Mouse (Mus musculus) CH12.LX (cell line): ENCODE results near the gene Il4i1. TPM values are rescaled to one million over a fixed set of nuclear protein-coding genes. Genes with fewer than 3 reads are reported as not detected.

Source experiments
- DNase-seq: peaks from one replicate; pipeline ENCODE4 v3.0.0-alpha.2; 2013; ENCODE audit errors: extremely low read depth
- H3K27ac ChIP-seq: 2 replicates; pipeline ENCODE4 v1.5.1; 2012; ENCODE audit warnings: low read depth, mild to moderate bottlenecking, control low read depth, moderate library complexity; ENCODE audit not compliant: insufficient read depth
- H3K27me3 ChIP-seq: replicated peaks from 2 replicates; pipeline ENCODE3; 2012; ENCODE audit warnings: inconsistent platforms
- H3K36me3 ChIP-seq, 2 experiments: replicated peaks in 1 of 2; 2 replicates each; pipeline versions ENCODE3 to v1.6.1; 2012; ENCODE audit warnings: inconsistent platforms in 1 of 2, low read length in 1 of 2, mild to moderate bottlenecking in 1 of 2, mixed read lengths in 1 of 2, moderate library complexity in 1 of 2; ENCODE audit not compliant: control insufficient read depth in 1 of 2, insufficient read depth in 1 of 2
- H3K4me1 ChIP-seq, 2 experiments: 2 replicates each; pipeline ENCODE4 v1.6.1; 2012; ENCODE audit warnings: inconsistent platforms in 1 of 2, moderate library complexity in 1 of 2; ENCODE audit not compliant: insufficient read depth in 2 of 2, control insufficient read depth in 1 of 2
- H3K4me2 ChIP-seq: 2 replicates; pipeline ENCODE4 v1.6.1; 2012; ENCODE audit warnings: low read depth, mild to moderate bottlenecking, control low read depth; ENCODE audit not compliant: poor library complexity, insufficient read depth, severe bottlenecking
- H3K4me3 ChIP-seq, 3 experiments: fragments of 150-350 bp in 1 of 3; sonication (generic) in 1 of 3; replicated peaks in 1 of 3; 2 replicates each; pipeline versions ENCODE3 to v1.5.1; 2011 to 2012; ENCODE audit warnings: low read depth in 2 of 3, low read length in 2 of 3, mild to moderate bottlenecking in 2 of 3, moderate library complexity in 2 of 3, control low read depth in 1 of 3, improper control_type of control experiment in 1 of 3, inconsistent platforms in 1 of 3, mixed read lengths in 1 of 3; ENCODE audit not compliant: poor library complexity in 1 of 3
- H3K79me2 ChIP-seq: replicated peaks from 2 replicates; pipeline ENCODE4 v1.6.1; 2012; ENCODE audit warnings: mild to moderate bottlenecking, moderate library complexity; ENCODE audit not compliant: control insufficient read depth, poor library complexity, insufficient read depth, severe bottlenecking; ENCODE audit errors: extremely low read depth
- H3K9ac ChIP-seq: 2 replicates; pipeline ENCODE4 v1.6.1; 2012; ENCODE audit warnings: low read depth, mild to moderate bottlenecking, control low read depth, moderate library complexity; ENCODE audit not compliant: insufficient read depth
- H3K9me3 ChIP-seq: replicated peaks from 2 replicates; pipeline ENCODE3; 2012; ENCODE audit warnings: low read length, inconsistent platforms, mixed read lengths
- EP300 ChIP-seq: IDR thresholded peaks from 2 replicates; pipeline ENCODE4 v1.6.1; 2011; ENCODE audit warnings: low read length, improper control_type of control experiment
- GABPA ChIP-seq: IDR thresholded peaks from 2 replicates; pipeline ENCODE4 v1.6.1; 2012; ENCODE audit warnings: low read depth, low read length, improper control_type of control experiment, inconsistent platforms; ENCODE audit not compliant: insufficient replicate concordance
- HCFC1 ChIP-seq: IDR thresholded peaks from 2 replicates; pipeline ENCODE4 v1.6.1; 2012; ENCODE audit warnings: low read depth, mild to moderate bottlenecking, inconsistent platforms, low read length, improper control_type of control experiment
- IRF4 ChIP-seq: IDR thresholded peaks from 2 replicates; pipeline ENCODE4 v1.6.1; 2014; ENCODE audit warnings: low read depth, mild to moderate bottlenecking, inconsistent platforms, low read length, improper control_type of control experiment
- MAFK ChIP-seq: IDR thresholded peaks from 2 replicates; pipeline ENCODE4 v1.6.1; 2011; ENCODE audit warnings: low read length, improper control_type of control experiment; ENCODE audit not compliant: insufficient replicate concordance
- MAZ ChIP-seq: IDR thresholded peaks from 2 replicates; pipeline ENCODE4 v1.6.1; 2012; ENCODE audit warnings: low read depth, mild to moderate bottlenecking, inconsistent platforms, low read length, improper control_type of control experiment, moderate library complexity
- MEF2A ChIP-seq: IDR thresholded peaks from 2 replicates; pipeline ENCODE4 v1.6.1; 2014; ENCODE audit warnings: low read depth, mild to moderate bottlenecking, inconsistent platforms, low read length, improper control_type of control experiment, borderline replicate concordance
- MXI1 ChIP-seq: IDR thresholded peaks from 2 replicates; pipeline ENCODE4 v1.6.1; 2011; ENCODE audit warnings: mild to moderate bottlenecking, low read depth, low read length, improper control_type of control experiment
- NELFE ChIP-seq: IDR thresholded peaks from 2 replicates; pipeline ENCODE4 v1.6.1; 2011; ENCODE audit warnings: low read depth, low read length, improper control_type of control experiment
- NRF1 ChIP-seq: IDR thresholded peaks from 2 replicates; pipeline ENCODE4 v1.6.1; 2014; ENCODE audit warnings: low read depth, mild to moderate bottlenecking, inconsistent platforms, low read length, improper control_type of control experiment, moderate library complexity
- PAX5 ChIP-seq: IDR thresholded peaks from 2 replicates; pipeline ENCODE4 v1.6.1; 2012; ENCODE audit warnings: low read length, inconsistent platforms, mixed read lengths
- RAD21 ChIP-seq: IDR thresholded peaks from 2 replicates; pipeline ENCODE4 v1.6.1; 2011; ENCODE audit warnings: low read depth, mild to moderate bottlenecking, low read length, improper control_type of control experiment, moderate library complexity
- RCOR1 ChIP-seq: conservative IDR thresholded peaks from 2 replicates; pipeline ENCODE4 v1.6.1; 2012; ENCODE audit warnings: low read depth, mild to moderate bottlenecking, inconsistent platforms, low read length, improper control_type of control experiment
- SIN3A ChIP-seq: IDR thresholded peaks from 2 replicates; pipeline ENCODE4 v1.6.1; 2012; ENCODE audit warnings: low read length, improper control_type of control experiment, inconsistent platforms
- TBP ChIP-seq: conservative IDR thresholded peaks from 2 replicates; pipeline ENCODE4 v1.6.1; 2011; ENCODE audit warnings: low read depth, low read length, improper control_type of control experiment
- TCF12 ChIP-seq: IDR thresholded peaks from 2 replicates; pipeline ENCODE4 v1.6.1; 2014; ENCODE audit warnings: low read depth, mild to moderate bottlenecking, inconsistent platforms, low read length, improper control_type of control experiment
- UBTF ChIP-seq: IDR thresholded peaks from 2 replicates; pipeline ENCODE4 v1.6.1; 2012; ENCODE audit warnings: low read depth, mild to moderate bottlenecking, inconsistent platforms, low read length, improper control_type of control experiment, moderate library complexity
- USF1 ChIP-seq: IDR thresholded peaks from 2 replicates; pipeline ENCODE4 v1.6.1; 2014; ENCODE audit warnings: low read depth, mild to moderate bottlenecking, inconsistent platforms, low read length, improper control_type of control experiment
- ZKSCAN1 ChIP-seq: IDR thresholded peaks from 2 replicates; pipeline ENCODE4 v1.6.1; 2012; ENCODE audit warnings: low read depth, inconsistent platforms, low read length, improper control_type of control experiment, borderline replicate concordance
- ZMIZ1 ChIP-seq: IDR thresholded peaks from 2 replicates; pipeline ENCODE4 v1.6.1; 2012; ENCODE audit warnings: low read depth, mild to moderate bottlenecking, inconsistent platforms, low read length, improper control_type of control experiment
- ZNF384 ChIP-seq: IDR thresholded peaks from 2 replicates; pipeline ENCODE4 v1.6.1; 2012; ENCODE audit warnings: low read depth, low read length, improper control_type of control experiment, inconsistent platforms
- dilution Hi-C: fragments of 300-500 bp; cut with MboI; formaldehyde crosslinking; loops from 2 replicates; pipeline ENCODE4 v1.14.3; 2020; ENCODE audit warnings: low sequenced_read_pairs; ENCODE audit not compliant: extremely low pct_unique_long_range_greater_than_20kb, extremely low pct_ligation_motif_present
- in situ Hi-C: fragments of 300-500 bp; cut with MboI; formaldehyde crosslinking; loops from 3 replicates; pipeline ENCODE4 v1.14.3; 2019; ENCODE audit warnings: low sequenced_read_pairs, low pct_ligation_motif_present, low pct_unique_long_range_greater_than_20kb, mixed read lengths
- polyA plus RNA-seq: library from polyadenylated mRNA; unstranded; fragments of >175 nt; gene quantifications from 2 replicates; pipeline ENCODE4 v1.2.1, GENCODE M21; 2012; ENCODE audit warnings: low read depth; ENCODE audit not compliant: insufficient read length
- total RNA-seq, 2 experiments: library from RNA; depleted of rRNA; stranded (reverse); fragments of 300-350 nt in 1 of 2; fragments of >200 nt in 1 of 2; gene quantifications; 2 replicates each; pipeline ENCODE4 v1.2.3; 2012 to 2014

Il4i1 gene
- total and polyA plus RNA-seq, 3 experiments: 17.6 to 57.5 (median 49.2) TPM

DNA sequence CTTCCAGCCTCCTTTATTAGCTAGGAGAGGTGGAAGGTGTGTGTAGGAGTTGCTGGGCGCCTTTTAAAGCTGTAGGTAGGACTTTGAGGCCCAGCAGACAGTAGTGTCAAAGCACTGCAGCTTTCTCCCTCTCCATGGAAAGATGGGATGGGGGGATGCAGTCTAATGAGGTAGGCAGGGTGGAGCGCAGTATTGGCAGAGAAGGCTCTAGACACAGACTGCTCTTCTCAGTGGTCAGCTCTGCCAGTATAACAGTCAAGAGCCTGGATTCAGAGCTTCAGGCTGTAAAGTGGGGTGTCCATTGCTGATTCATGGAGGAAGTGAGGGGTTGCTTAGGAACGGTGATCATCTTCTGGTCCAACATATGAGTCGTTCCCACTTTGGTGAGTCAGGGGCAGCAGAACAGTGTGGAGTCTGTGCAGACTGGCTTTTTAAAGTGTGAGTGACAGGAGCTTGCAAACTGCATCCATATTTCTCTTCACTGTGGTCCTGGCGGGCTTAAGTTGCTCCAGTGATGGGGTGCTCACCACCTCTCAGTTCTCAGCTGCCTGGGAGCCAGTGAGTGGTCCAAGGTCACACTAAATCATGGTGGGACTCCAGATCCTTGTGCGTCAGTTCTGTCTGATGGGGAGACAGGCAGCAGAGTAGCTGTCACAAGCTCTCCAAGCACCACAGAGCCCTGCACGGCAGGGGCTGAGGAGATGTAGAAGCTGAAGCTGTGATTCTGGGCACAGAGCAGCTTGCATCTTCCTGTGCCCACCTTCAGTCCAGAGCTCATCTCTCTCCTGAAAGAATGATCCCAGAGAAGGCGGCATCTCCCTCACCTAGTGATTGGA, 34.8 kb downstream of the Il4i1 start:
- H3K27me3 ChIP-seq: no peaks in the 10 kb centered on the region
- H3K9me3 ChIP-seq: no peaks in the 10 kb centered on the region
- peak overlapping the region; percentile 69 for H3K4me2 ChIP-seq
- in situ Hi-C loops (loop anchor here (10.0 kb wide), 1 partner anchor 104 kb away; no protein-coding TSS in a partner anchor), dilution Hi-C loops (no loop called here)
- H3K79me2 ChIP-seq: peaks cover 28% of the 10 kb centered on the region
- peak overlapping the region; percentile 97 for H3K9ac ChIP-seq
- no peak for TF ChIP-seq TBP
- no peak for TF ChIP-seq PAX5
- TF ChIP-seq MAZ: no peak
- TF ChIP-seq GABPA: no peak
- TF ChIP-seq ZMIZ1: no peak
- TF ChIP-seq NRF1: no peak
- TF ChIP-seq TCF12: no peak
- TF ChIP-seq EP300: no peak
- TF ChIP-seq UBTF: no peak
- TF ChIP-seq RAD21: no peak
- TF ChIP-seq NELFE: no peak
- TF ChIP-seq HCFC1: no peak
- no peak for TF ChIP-seq IRF4
- no peak for TF ChIP-seq RCOR1
- no peak for TF ChIP-seq ZKSCAN1
- TF ChIP-seq MAFK: no peak
- no peak for TF ChIP-seq MXI1
- TF ChIP-seq ZNF384: no peak
- H3K4me3 ChIP-seq: peak overlapping the region; percentile 81 to 98 (median 93)
- DNase-seq: no peak
- H3K27ac ChIP-seq: peak overlapping the region; percentile 39
- H3K4me1 ChIP-seq: peaks cover 18 to 53% of the 10 kb centered on the region in 2 experiments
- peaks cover 17 to 39% of the 10 kb centered on the region in 2 experiments for H3K36me3 ChIP-seq

DNA sequence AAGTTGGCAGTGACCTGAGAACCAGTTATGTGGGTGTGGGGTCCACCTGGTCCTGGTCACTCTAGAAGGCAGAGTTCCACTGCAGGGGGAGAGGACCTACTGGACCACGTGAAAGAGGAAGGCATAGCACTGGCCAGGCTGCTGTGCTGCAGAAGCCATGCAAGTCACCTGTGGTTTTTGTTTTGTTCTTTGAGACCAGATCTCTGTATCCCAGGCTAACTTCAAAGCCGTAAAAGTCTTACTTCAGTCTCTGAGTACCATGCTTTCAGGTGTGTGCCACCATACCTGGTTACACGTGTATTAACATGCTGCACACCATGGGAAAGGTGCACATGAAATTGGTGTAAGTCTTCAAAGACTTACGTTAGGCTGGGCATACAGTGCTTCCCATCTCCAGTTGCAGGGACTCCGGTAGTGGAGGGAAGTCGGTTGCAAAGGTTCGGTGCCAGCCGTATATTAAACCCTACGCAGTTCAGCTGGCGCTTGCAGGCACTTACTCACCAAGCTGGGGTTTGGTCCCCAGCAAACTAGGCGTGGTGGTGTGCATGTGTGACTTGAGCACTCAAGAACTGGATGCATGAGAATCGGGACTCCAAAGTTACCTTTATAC, 35.5 kb downstream of the Il4i1 start:
- TF ChIP-seq HCFC1 (no peak), MEF2A (no peak), PAX5 (no peak), USF1 (no peak), SIN3A (no peak)
- TF ChIP-seq, all 38 proteins: peak for 0
- Histone ChIP-seq H3K9me3 (no peaks in the 10 kb centered on the region), H3K27ac (no peak overlapping the region), H3K4me2 (no peak overlapping the region), H3K9ac (no peak overlapping the region), H3K27me3 (no peaks in the 10 kb centered on the region), H3K36me3 (peaks cover 11 to 31% of the 10 kb centered on the region in 2 experiments), H3K4me1 (peaks cover 18 to 56% of the 10 kb centered on the region in 2 experiments), H3K4me3 (no peak overlapping the region), H3K79me2 (peaks cover 28% of the 10 kb centered on the region)
- in situ Hi-C loops: loop anchor here (10.0 kb wide), 1 partner anchor 103 kb away; no protein-coding TSS in a partner anchor
- dilution Hi-C loops: no loop called here
- DNase-seq: no peak
